8 mouse cellular contexts compared by ENCODE assay signal in the genomic region with DNA sequence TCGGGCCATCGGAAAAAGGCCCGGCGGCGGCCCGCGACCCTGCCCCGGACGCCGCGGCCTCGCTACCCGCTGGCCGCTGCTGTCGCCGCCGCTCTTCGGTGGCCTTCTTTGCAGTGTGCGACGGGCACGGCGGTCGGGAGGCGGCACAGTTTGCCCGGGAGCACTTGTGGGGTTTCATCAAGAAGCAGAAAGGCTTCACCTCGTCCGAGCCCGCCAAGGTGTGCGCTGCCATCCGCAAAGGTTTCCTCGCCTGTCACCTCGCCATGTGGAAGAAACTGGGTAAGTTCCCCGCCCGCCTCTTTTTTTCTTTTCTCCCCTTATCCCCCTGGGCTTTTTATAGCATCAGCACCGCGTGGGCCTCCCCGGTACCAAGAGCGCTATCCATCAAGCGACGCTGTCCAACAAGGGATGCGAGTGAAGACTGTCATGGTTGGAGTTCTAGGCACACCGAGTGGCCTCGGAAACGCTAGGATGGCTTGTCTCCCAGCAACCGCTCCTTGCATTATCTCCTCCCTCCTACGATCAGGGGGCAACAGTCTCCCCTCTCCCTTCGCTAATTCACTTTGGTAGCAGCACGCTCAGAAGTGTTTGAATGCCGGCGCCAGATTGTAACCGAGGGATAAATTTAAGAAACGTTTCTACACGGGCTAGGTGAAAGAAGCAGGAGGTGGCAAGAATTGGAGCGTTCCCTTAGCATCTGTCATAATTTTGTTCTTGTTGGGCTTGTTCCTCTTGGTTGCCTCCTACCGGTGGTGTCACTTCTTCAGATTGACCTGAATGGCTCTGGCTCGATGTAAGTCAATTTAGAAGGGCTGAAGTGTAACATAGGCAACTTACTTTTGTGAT. TPM values are rescaled to one million over a fixed set of nuclear protein-coding genes. Genes with fewer than 3 reads are reported as not detected.
DNase-seq lines count a peak whose midpoint lies in the region; ATAC-seq lines count a peak whose summit lies in the region.

No protein-coding gene starts in this region.

- no peaks in the 10 kb centered on the region for H3K9me3 ChIP-seq in hindbrain, embryonic 11.5 days (ENCODE audit: control insufficient read depth, low read length)

- no peaks in the 10 kb centered on the region; the same call in 1 of the 2 replicates for H3K4me1 ChIP-seq in hindbrain, embryonic 11.5 days (replicated peaks; ENCODE audit: control insufficient read depth, insufficient read depth, low read length)

- peak; percentile 14; the same call in 1 of the 2 replicates for ATAC-seq in hindbrain, embryonic 11.5 days (ENCODE audit: low FRiP score)

- under 1% methylated on average over 56 of the region's 56 CpGs for WGBS in hindbrain, embryonic 11.5 days

- no peaks in the 10 kb centered on the region for H3K27me3 ChIP-seq in hindbrain, embryonic 11.5 days (ENCODE audit: control insufficient read depth, insufficient read depth, low read length)

- peak overlapping the region; percentile 67 for H3K4me3 ChIP-seq in hindbrain, embryonic 11.5 days (ENCODE audit: low read depth, low read length)

- H3K4me2 ChIP-seq in hindbrain, embryonic 11.5 days (replicated peaks; ENCODE audit: low read depth, low read length): peak overlapping the region; percentile 39

- H3K27ac ChIP-seq in hindbrain, embryonic 11.5 days (ENCODE audit: low read depth, low read length): peak overlapping the region; percentile 79

- peak overlapping the region; percentile 91 for H3K9ac ChIP-seq in hindbrain, embryonic 11.5 days (ENCODE audit: low read depth, low read length)

- peak; percentile 63 for DNase-seq in T-cell, adult 2 months (ENCODE audit: low spot score)
- peak; percentile 64 for DNase-seq in cerebellum, adult 8-10 months
- peak; percentile 32 for DNase-seq in forelimb bud, embryonic 11.5 days (ENCODE audit: low read depth, low spot score)
- DNase-seq in hindbrain, embryonic 11.5 days (ENCODE audit: low spot score): peak; percentile 71
- DNase-seq in layer of hippocampus, postnatal 14 days (ENCODE audit: low spot score in 2 of 2): peak; percentile 32 to 36
- DNase-seq in lung, postnatal 36 days: peak; percentile 77
- DNase-seq in right cerebral cortex, postnatal 10 days (ENCODE audit: low spot score in 2 of 2): peak; percentile 45 to 55
- peak; percentile 12 to 32 for DNase-seq in urinary bladder, postnatal 36 days (ENCODE audit: low spot score in 2 of 2)

- H3K36me3 ChIP-seq in hindbrain, embryonic 11.5 days (ENCODE audit: control insufficient read depth, insufficient read depth, low read length): no peaks in the 10 kb centered on the region

RNA-seq across cellular contexts. Expression of a gene that starts 0.8 kb away (rescaled TPM):
- 26.5 and 28.4 TPM in 2 replicates for polyA plus RNA-seq in hindbrain, embryonic 11.5 days (2014; fragmentation: Nextera tagmentation; extraction: Ambion mirVana)
- 10 to 100 TPM; 15.3 to 15.4 TPM for total RNA-seq in layer of hippocampus, postnatal 14 days (2021)

RNA-seq across cellular contexts. Expression of a gene that starts 41.1 kb away (rescaled TPM):
- 32.6 and 33.3 TPM in 2 replicates for polyA plus RNA-seq in hindbrain, embryonic 11.5 days (2014; fragmentation: Nextera tagmentation; extraction: Ambion mirVana)
- total RNA-seq in layer of hippocampus, postnatal 14 days (2021): 10 to 100 TPM; 53.6 to 56.1 TPM

Comparison
In these comparisons a context has a peak if more than half of its experiments do, and no peak if none do; other contexts are left out.
1. Peak in every context shown above with its lines: DNase-seq, ATAC-seq, H3K4me3 ChIP-seq and H3K27ac ChIP-seq.
2. DNase-seq: peak in every context shown above with its lines; median percentile 77 in lung, postnatal 36 days; 71 in hindbrain, embryonic 11.5 days; 64 in cerebellum, adult 8-10 months; 63 in T-cell, adult 2 months; 50 in right cerebral cortex, postnatal 10 days; 34 in layer of hippocampus, postnatal 14 days; 32 in forelimb bud, embryonic 11.5 days; 22 in urinary bladder, postnatal 36 days.